Mouse (Mus musculus): ENCODE results near the gene Atad5.
A peak's percentile ranks its signal among the peaks of the same experiment; 100 is the strongest.
"Not testable (repeated sequence)": the region's sequence is repeated elsewhere in the genome, so short reads cannot be mapped to it uniquely, and the experiment has no call there.

The Atad5 gene

DNA sequence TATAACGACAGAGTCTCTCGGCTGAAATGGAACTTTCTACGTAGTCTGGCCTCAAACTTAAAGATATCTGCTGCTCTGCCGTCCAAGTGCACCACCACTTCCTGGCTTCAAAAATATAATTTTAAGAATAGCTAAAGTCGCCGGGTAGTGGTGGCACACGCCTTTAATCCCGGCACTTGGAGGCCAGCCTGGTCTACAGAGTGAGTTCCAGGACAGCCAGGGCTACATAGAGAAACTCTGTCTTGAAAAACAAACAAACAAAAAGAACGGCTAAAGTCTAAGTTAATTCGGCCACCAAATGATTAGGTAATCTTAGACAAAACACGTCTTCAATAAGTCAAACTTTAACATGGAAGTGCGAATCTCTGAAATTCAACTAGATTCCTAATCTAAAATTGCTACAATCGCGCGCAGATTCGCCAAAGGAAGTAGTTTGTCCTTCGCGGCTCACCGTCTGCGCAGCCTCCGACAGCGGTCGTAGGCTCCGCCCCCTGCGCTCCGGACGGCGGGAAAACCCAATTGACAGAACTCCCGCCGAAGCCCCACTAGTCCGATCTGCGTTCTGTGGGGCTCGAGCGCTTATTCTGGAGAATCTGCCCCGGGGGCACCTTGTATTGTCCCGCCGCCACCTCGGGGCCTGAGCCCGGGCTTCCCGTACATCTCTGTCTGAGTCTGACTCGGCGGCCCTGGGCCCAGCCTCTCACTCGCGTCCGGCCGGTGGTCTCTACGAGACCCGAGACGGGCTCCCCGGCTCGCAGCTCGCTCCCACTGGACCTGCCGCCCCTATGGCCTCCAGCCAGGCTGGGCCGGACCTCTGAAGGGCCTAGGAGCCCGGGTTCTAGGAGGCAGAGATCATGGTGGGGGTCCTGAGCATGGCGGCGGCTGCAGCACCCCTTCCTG is at the start of gene Atad5:
Gene Atad5 (plus strand): TSS at position 484 of the 900 bp plus-strand sequence.
- peak; percentile 76 for DNase-seq

DNA sequence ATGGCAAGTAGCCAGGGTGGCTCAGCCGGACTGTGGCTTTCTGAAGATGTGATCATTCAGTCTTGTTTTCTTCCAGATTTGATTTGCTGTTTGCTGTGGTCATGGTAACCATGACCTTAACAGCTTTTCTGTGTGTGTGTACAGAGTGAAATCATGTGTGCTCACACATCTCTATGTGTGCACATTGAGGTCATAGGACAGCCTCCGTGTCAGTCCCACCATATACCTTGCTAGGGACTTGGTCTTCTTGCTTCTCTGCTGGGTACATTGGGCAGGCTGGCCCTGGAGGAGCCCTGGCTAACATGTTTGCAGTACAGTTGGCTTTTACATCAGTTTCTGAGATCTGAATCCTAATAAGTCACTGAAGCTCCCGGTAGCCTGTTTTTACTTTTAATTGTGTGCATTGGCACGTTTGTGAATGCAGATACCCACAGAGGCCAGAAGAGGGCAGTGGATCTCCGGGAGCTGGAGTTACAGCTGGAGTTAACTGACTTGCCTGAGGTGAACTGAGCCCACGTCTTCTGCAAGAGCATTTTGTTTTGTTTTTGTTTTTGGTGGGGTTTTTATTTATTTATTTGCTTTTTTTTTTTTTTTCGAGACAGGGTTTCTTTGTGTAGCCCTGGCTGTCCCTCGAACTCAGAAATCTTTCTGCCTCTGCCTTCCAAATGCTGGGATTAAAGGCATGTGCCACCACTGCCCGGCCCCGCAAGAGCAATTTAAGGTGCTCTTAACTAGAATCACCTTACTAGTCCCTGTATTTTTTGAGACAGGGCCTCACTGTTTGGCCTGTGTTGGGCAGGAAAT is 46.4 kb upstream of the Atad5 start:
- peak; percentile 18 for DNase-seq

- no peak for DNase-seq
These were observed 45.8 kb upstream of the Atad5 start for GRCm38 (mm10) chr11:80043419-80043817.

- no peak for DNase-seq
These were observed 42.3 kb upstream of the Atad5 start for GRCm38 (mm10) chr11:80046856-80047255.

- no peak for DNase-seq
These were observed 39.1 kb upstream of the Atad5 start for GRCm38 (mm10) chr11:80050088-80050487.

DNA sequence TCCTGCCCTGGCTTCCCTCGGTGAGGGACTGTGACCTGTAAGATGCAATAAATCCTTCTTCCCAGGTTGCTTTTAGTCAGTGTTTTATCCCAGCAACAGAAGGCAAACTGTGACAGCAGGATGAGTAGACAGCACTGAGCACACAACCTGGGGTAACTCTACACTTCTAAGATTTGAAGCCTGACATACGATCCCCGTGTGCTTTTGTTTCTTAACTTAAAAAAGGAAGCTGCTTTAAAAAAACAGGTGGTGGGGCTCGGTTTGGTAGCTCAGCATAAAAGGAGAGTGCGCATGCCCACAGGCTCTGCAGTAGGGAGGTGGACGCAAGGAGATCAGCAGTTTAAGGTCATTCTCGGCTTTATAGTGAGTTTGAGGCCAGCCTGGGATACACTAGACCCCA is 36.7 kb upstream of the Atad5 start:
- no peak for DNase-seq

DNA sequence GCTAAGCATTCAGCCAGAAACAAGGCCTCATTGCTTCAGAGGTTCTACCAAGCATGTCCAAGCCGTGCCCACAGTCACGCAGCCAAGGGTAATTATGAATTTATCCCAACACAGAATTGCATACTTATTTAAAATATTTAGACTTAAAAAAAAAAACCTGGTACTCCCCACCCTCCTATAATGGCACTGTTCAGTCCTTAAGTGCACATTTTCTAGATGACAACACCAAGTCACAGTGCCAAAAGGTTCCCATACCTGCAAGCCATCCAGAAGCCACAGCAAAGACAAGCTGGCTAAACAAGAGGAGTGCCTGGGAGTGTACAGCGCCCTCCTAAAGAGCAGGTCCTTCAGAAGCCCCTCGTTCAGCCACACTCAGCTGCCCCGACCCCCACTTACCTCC is 36.0 kb upstream of the Atad5 start:
- DNase-seq, result no peak

DNA sequence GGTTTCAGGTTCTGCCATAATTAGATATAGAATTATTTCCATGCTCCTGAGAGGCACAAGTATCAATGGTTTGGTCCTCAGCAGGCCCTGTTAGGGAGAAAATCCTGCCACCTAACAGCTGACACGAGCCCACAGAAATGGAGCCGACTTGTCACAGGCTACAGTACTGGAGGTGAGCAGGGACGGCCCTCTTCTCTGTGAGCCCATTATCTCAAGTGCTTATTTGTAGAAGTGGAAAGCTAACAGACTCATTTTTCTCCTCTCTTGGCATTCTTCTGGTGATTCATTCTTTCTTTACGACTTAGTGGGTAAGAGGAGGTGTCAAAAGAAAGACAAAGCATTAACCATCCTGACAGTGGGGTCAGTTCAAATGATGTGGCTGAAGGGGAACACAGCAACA is 34.5 kb upstream of the Atad5 start:
- DNase-seq, result no peak

DNA sequence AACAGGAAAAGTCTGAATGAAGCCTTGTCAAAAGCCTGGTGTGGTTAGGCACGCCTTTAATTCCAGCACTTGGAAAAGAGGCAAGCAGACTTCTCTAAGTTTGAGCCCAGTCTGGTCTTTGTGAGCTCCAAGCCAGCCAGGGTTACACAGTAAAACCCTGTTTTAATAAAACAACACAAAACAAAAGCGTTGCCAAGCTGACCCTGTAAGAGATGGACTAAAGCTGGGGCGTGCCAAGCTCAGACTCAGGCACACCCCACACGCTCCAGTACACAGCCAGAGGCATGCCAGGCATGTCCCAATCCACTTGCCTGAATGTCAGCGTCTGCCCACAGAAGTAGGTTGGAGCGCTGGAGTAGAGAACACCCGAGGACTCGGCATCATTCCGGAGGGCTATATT is 33.1 kb upstream of the Atad5 start:
- DNase-seq, result no peak

DNA sequence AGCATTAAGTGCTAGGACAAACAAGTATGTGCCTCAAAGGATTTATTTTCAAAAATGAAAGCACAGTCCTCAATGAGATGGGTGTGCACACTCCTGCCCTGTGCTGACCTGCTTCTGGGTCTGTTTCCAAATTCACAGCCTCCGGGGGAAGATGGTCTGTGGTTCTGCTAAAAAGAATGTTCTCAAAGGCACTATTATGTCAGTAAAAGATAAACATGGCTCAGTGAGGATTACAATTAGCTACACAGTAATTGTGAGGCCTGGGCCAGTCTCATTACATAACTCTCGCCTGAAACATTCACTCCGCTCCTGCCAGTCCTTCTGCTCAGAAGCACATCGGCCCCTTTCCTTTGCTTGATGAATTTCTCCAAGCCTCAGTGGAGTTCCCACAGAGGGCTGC is 27.0 kb upstream of the Atad5 start:
- peak; percentile 71 for DNase-seq

GRCm38 (mm10) chr11:80066373-80066772 is 22.8 kb upstream of the Atad5 start:
- DNase-seq, result not testable (repeated sequence)

GRCm38 (mm10) chr11:80067558-80067957 is 21.6 kb upstream of the Atad5 start:
- DNase-seq, result no peak

DNA sequence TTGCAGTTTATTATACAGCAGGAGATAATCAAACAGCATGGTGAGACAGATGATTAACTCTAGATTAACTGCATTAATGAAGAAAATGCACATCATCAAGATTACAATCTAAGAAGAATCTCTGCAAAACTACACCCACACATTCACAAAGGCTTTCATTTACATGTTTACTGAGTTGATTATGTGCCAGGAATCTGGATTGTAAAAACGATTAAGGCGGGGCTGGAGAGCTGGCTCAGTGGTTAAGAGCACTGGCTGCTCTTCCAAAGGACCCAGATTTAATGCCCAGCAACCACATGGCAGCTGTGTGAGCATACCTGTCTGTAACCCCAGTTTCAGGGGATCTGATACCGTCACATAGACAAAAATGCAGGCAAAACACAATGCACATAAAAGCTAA is 19.4 kb upstream of the Atad5 start:
- no peak for DNase-seq

DNA sequence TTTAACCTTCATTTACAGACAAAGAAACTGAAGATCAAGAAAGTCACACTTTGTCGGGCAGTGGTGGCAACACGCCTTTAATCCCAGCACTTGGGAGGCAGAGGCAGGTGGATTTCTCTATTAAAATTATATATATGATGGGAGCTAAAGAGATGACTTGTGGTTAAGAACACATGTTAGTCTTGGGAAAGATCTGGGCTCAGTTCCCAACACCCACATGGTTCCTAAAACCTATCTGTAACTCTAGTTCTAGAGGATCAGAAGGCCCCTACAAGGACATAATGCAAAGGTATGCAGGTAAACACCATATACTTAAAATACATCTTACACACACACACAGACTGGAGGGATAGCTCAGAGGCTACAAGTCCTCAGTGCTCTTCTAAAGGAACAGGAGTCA is 18.2 kb upstream of the Atad5 start:
- DNase-seq, result no peak

GRCm38 (mm10) chr11:80072365-80072764 is 16.8 kb upstream of the Atad5 start:
- no peak for DNase-seq

DNA sequence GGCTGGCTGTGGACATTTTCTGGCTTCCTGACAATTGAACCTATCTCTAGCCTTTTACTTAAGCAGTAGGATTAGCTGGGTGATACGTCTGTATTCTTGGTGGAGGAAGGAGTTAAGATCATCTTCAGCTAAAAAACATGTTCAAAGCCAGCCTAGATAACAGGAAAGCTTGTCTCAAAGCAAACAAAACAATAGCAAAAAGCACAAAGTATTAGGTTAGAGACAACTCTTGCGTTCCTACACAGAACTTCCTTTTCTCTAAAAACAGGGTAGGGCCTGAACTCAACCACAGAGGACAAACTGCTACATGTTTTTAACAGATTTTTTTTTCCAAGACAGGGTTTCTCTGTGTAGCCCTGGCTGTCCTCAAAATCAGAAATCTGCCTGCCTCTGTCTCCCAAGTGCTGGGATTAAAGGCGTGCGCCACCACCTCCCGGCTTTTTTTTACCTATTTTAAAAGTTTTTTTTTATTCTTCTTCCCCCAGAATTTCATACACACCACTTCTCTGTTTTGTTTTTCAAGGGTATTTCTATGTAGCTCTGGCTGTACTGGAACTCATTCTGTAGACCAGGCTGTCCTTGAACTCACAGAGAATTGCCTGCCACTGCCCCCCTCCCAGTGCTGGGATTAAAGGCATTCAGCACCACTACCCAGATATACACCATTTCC is 13.5 kb upstream of the Atad5 start:
- DNase-seq, result no peak

DNA sequence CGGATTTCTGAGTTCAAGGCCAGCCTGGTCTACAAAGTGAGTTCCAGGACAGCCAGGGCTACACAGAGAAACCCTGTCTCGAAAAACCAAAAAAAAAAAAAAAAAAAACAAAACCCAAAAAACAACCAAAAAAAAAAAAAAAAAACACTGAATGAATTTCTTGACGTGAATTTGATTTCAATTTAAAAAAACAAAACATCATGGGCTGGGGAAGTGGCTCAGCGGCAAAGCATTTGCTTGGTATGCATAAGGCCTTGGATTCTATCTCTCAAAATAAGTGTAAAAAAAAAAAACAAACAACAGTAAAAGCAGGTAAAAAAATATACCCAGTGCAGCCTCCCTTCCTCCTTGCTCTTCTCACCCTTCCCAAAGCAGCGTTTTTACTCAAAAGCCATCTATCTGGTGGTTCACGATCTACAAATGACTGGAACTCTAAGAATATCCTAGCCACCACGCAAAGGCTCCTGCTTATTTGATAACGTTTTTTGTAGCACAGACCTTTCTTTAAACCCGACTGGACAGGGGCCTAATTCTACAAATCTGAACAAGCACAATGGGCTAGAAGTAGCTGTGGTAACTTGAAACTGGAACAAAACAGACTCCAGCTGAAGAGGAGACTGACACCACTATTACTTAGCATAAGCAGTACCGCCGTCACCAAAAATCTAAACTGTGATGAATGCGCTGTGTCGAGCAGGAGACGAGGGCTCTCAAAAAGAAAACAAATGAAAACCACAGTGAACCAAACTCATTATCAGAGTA is 11.2 kb upstream of the Atad5 start:
- DNase-seq, result no peak

DNA sequence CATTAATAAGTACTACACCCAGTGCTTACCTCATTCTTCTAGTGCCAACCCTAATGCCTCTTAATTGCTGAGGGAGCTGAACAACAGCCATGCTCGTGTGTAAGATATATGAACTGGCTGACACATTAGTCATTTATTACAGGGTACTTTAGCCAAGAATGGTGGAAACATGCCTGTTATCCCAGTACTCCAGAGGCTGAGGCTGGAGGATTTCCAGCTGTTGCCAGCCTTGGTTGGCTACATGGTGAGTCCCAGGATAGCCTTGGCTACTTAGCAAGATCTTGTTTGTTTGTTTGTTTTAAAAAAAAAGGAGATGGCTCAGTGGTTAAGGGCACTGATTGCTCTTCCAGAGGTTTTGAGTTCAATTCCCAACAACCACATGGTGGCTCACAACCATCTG is 10.4 kb upstream of the Atad5 start:
- no peak for DNase-seq

DNA sequence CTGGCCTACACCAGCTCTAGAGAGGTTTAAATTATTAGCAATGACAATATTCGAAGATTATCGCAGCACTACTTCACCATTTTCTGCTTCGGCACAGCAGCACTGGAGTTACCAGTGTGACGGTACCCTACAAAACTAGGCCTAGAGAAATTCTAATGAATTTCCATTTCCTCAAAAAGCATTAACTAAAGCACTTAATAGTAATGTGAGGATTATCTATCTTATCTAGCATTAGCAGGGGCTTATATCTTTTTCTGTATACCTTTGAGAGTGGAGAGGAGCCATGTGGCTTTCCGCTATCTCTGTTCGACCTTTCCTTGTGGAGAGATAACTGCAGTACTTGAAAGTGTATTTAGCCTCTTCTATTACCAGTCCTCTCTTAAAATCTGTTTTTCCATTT is 9.4 kb upstream of the Atad5 start:
- no peak for DNase-seq

DNA sequence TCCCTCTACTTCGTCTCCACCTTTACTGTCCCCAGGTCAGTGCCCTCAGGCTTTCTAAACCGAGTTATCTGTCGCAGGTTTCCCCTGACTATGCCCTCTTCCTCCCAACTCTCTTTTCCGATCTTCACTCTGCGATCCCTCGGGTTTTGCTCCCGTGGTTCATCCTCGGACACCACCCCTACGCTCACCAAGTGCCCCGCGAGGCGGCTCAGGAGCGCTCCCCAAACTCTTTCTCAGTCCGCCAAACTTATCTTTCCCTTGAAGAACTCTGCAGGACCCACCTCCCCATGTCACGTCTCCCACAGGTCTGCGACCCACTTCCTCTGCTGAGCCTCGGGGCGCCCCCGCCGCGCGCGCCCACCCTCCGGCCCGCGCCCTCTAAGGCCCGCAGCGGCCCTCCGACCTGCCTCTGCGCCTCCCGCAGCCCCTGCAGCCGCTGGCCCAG is 8.8 kb upstream of the Atad5 start:
- no peak for DNase-seq

GRCm38 (mm10) chr11:80080826-80081728 is 8.1 kb upstream of the Atad5 start, which contains the start of gene Crlf3:
Crlf3 (minus strand) TSS chr11:80080991.
- peak; percentile 95 for DNase-seq

Data from layer of hippocampus, adult 9-11 months (tissue).